10 mouse cellular contexts compared by ENCODE assay signal in genomic region chr2:106960237-106960636, GRCm38 (mm10). TPM values are rescaled to one million over a fixed set of nuclear protein-coding genes. Genes with fewer than 3 reads are reported as not detected.
DNase-seq lines count a peak whose midpoint lies in the region; ATAC-seq and TF ChIP-seq lines count a peak whose summit lies in the region.
"Had no signal": no experiment of that assay in that cellular context is flagged by ENCODE, and none has a peak within 500 bp of the region (broad histone marks: within the 10 kb centered on the region; RNA-seq: fewer than 3 reads in every experiment).

No protein-coding gene starts in this region.

- peak; percentile 45 for DNase-seq in hindbrain, embryonic 10.5 days (ENCODE audit: low spot score)
- peak; percentile 25 for DNase-seq in neural tube, embryonic 10.5 days (ENCODE audit: extremely low spot score, low spot score)
- no peak for DNase-seq in ovary, postnatal 14 days (ENCODE audit: low spot score)
- DNase-seq in right cerebral cortex, postnatal 36 days (ENCODE audit: low spot score in 2 of 2) = no peak
- DNase-seq in thymus, postnatal 25 days = no peak
- DNase-seq: adrenal gland, adult 2 months had no signal

- peaks cover 8% of the 10 kb centered on the region; the same call in 1 of the 2 replicates for H3K27me3 ChIP-seq in hindbrain, embryonic 10.5 days (ENCODE audit: insufficient read depth, poor library complexity, severe bottlenecking)
- 0 out of 2 replicates have a peak, but pooled peaks cover 3% of the 10 kb centered on the region for H3K27me3 ChIP-seq in hindbrain, embryonic 12.5 days
- H3K27me3 ChIP-seq in neural tube, embryonic 15.5 days (replicated peaks) = no peaks in the 10 kb centered on the region

- no peak overlapping the region for H3K4me3 ChIP-seq in hindbrain, embryonic 10.5 days
- H3K4me3 ChIP-seq in hindbrain, embryonic 12.5 days = no peak overlapping the region
- H3K4me3 ChIP-seq in neural tube, embryonic 15.5 days (replicated peaks) = no peak overlapping the region
- no peak overlapping the region for H3K4me3 ChIP-seq in embryonic fibroblast, embryonic 13.5 days (ENCODE audit: insufficient read depth, low read length)
- H3K4me3 ChIP-seq: limb, embryonic 12.5 days had no signal

- H3K4me2 ChIP-seq in hindbrain, embryonic 12.5 days (replicated peaks) = no peak overlapping the region
- no peak overlapping the region for H3K4me2 ChIP-seq in neural tube, embryonic 15.5 days
- H3K4me2 ChIP-seq: limb, embryonic 12.5 days had no signal

- peaks cover 2% of the 10 kb centered on the region; the same call in 1 of the 2 replicates for H3K4me1 ChIP-seq in hindbrain, embryonic 10.5 days (replicated peaks)
- no peaks in the 10 kb centered on the region for H3K4me1 ChIP-seq in hindbrain, embryonic 12.5 days
- H3K4me1 ChIP-seq in neural tube, embryonic 15.5 days = 0 out of 2 replicates have a peak, but pooled peaks cover 5% of the 10 kb centered on the region
- no peaks in the 10 kb centered on the region for H3K4me1 ChIP-seq in embryonic fibroblast, embryonic 13.5 days (ENCODE audit: control insufficient read depth, insufficient read depth, low read length)
- H3K4me1 ChIP-seq: limb, embryonic 12.5 days had no signal

- ATAC-seq in hindbrain, embryonic 12.5 days (ENCODE audit: low FRiP score) = no peak
- ATAC-seq in neural tube, embryonic 15.5 days (ENCODE audit: low FRiP score) = no peak

- no peak overlapping the region for H3K9ac ChIP-seq in hindbrain, embryonic 12.5 days
- no peak overlapping the region for H3K9ac ChIP-seq in neural tube, embryonic 15.5 days (replicated peaks)
- H3K9ac ChIP-seq: limb, embryonic 12.5 days had no signal

- 47% methylated on average over 7 of the region's 7 CpGs for WGBS in hindbrain, embryonic 10.5 days
- 38% methylated on average over 7 of the region's 7 CpGs for WGBS in hindbrain, embryonic 12.5 days
- WGBS in neural tube, embryonic 15.5 days = 38% methylated on average over 7 of the region's 7 CpGs

- H3K9me3 ChIP-seq in hindbrain, embryonic 10.5 days = no peaks in the 10 kb centered on the region
- H3K9me3 ChIP-seq in hindbrain, embryonic 12.5 days (replicated peaks) = no peaks in the 10 kb centered on the region
- H3K9me3 ChIP-seq in neural tube, embryonic 15.5 days (replicated peaks) = no peaks in the 10 kb centered on the region
- H3K9me3 ChIP-seq: limb, embryonic 12.5 days had no signal

- H3K27ac ChIP-seq in hindbrain, embryonic 10.5 days = no peak overlapping the region
- H3K27ac ChIP-seq in hindbrain, embryonic 12.5 days = no peak overlapping the region
- no peak overlapping the region for H3K27ac ChIP-seq in neural tube, embryonic 15.5 days (replicated peaks)
- no peak overlapping the region for H3K27ac ChIP-seq in embryonic fibroblast, embryonic 13.5 days (ENCODE audit: insufficient read depth, low read length)
- H3K27ac ChIP-seq: limb, embryonic 12.5 days had no signal

- TF ChIP-seq POLR2A in embryonic fibroblast, embryonic 13.5 days (IDR thresholded peaks at IDR 0.05; ENCODE audit: low read depth, low read length) = no peak

- peaks cover 28% of the 10 kb centered on the region for H3K36me3 ChIP-seq in hindbrain, embryonic 10.5 days
- H3K36me3 ChIP-seq in hindbrain, embryonic 12.5 days = peaks cover 20% of the 10 kb centered on the region
- peaks cover 13% of the 10 kb centered on the region for H3K36me3 ChIP-seq in neural tube, embryonic 15.5 days

- TF ChIP-seq CTCF in embryonic fibroblast, embryonic 13.5 days (IDR thresholded peaks at IDR 0.05; ENCODE audit: borderline replicate concordance, insufficient read depth, low read length) = 0 out of 2 replicates have a peak, but pooled peaks have one; percentile 10

RNA-seq across cellular contexts. Expression of gene Arl14ep, which starts 14.0 kb away (rescaled TPM):
- polyA plus RNA-seq in hindbrain, embryonic 10.5 days (2016; fragmentation: Nextera tagmentation; extraction: Ambion mirVana) = 42.1 and 46.6 TPM in 2 replicates
- 53.6 and 60.5 TPM in 2 replicates for polyA plus RNA-seq in hindbrain, embryonic 12.5 days (2016; fragmentation: Nextera tagmentation; extraction: Ambion mirVana)
- polyA plus RNA-seq in neural tube, embryonic 15.5 days (2015; fragmentation: Nextera tagmentation; extraction: Ambion mirVana) = 29.9 and 34.8 TPM in 2 replicates
- polyA plus RNA-seq in embryonic fibroblast, embryonic 13.5 days (2011; ENCODE audit: insufficient read length, low read depth, missing spikeins) = 88.1 and 131 TPM in 2 replicates

Comparison
In these comparisons a context has a peak if more than half of its experiments do, and no peak if none do; other contexts are left out.
1. DNase-seq: peak in hindbrain, embryonic 10.5 days (single experiment) and neural tube, embryonic 10.5 days (single experiment); none in ovary, postnatal 14 days (single experiment), right cerebral cortex, postnatal 36 days (0 of 2) and thymus, postnatal 25 days (single experiment).